Mouse (Mus musculus): ENCODE data around the gene Timeless.
"Not testable (repeated sequence)": the region's sequence is repeated elsewhere in the genome, so short reads cannot be mapped to it uniquely, and the experiment has no call there.

The Timeless gene

GRCm38 (mm10) chr10:128214112-128214511 lies 17.8 kb upstream of the Timeless start:
- not testable (repeated sequence) for DNase-seq

- no peak for DNase-seq
These were observed 16.9 kb upstream of the Timeless start for GRCm38 (mm10) chr10:128214981-128215380.

GRCm38 (mm10) chr10:128218387-128219117 lies 13.3 kb upstream of the Timeless start:
- no peak for DNase-seq

- DNase-seq, result no peak
These were observed 10.2 kb upstream of the Timeless start for GRCm38 (mm10) chr10:128221533-128222286.

GRCm38 (mm10) chr10:128225064-128225463 lies 6.8 kb upstream of the Timeless start:
- DNase-seq, result no peak

- no peak for DNase-seq
These were observed 6.3 kb upstream of the Timeless start, which contains the start of gene Mip for GRCm38 (mm10) chr10:128225538-128225937. Gene Mip, plus strand, starts transcription at chr10:128225838.

GRCm38 (mm10) chr10:128227592-128227991 lies 4.3 kb upstream of the Timeless start:
- DNase-seq, result no peak

- no peak for DNase-seq
These were observed 3.9 kb upstream of the Timeless start for GRCm38 (mm10) chr10:128228009-128228408.

- DNase-seq, result no peak
These were observed 1.3 kb upstream of the Timeless start for GRCm38 (mm10) chr10:128230582-128230981.

- DNase-seq, result no peak
These were observed 719 bp upstream of the Timeless start for GRCm38 (mm10) chr10:128231146-128231545.

- DNase-seq, result peak in 1 of 2 experiments; percentile 57
These were observed 638 bp downstream of the Timeless start for GRCm38 (mm10) chr10:128232420-128232985.

- no peak for DNase-seq
These were observed 4.5 kb downstream of the Timeless start for GRCm38 (mm10) chr10:128236321-128236720.

GRCm38 (mm10) chr10:128237807-128238480 lies 6.1 kb downstream of the Timeless start:
- DNase-seq, result no peak

- DNase-seq, result no peak
These were observed 7.3 kb downstream of the Timeless start for GRCm38 (mm10) chr10:128239140-128239539.

GRCm38 (mm10) chr10:128240131-128240530 lies 8.3 kb downstream of the Timeless start:
- no peak for DNase-seq

GRCm38 (mm10) chr10:128243252-128243651 lies 11.4 kb downstream of the Timeless start:
- DNase-seq, result no peak

GRCm38 (mm10) chr10:128244121-128244520 lies 12.3 kb downstream of the Timeless start:
- no peak for DNase-seq

- DNase-seq, result no peak
These were observed 15.3 kb downstream of the Timeless start for GRCm38 (mm10) chr10:128247020-128247732.

- no peak for DNase-seq
These were observed 18.7 kb downstream of the Timeless start for GRCm38 (mm10) chr10:128250565-128250964.

GRCm38 (mm10) chr10:128253677-128254255 lies 21.9 kb downstream of the Timeless start, which contains the start of gene Apon:
Gene Apon, plus strand, starts transcription at chr10:128254096.
- DNase-seq, result no peak

- DNase-seq, result no peak
These were observed 24.1 kb downstream of the Timeless start for GRCm38 (mm10) chr10:128255925-128256324.

- no peak for DNase-seq
These were observed 24.5 kb downstream of the Timeless start for GRCm38 (mm10) chr10:128256328-128256727.
